Mouse (Mus musculus): ENCODE data around the gene Olfr455. TPM values are rescaled to one million over a fixed set of nuclear protein-coding genes. Genes with fewer than 3 reads are reported as not detected.

Olfr455 gene
- not detected for total RNA-seq (2021)

DNA sequence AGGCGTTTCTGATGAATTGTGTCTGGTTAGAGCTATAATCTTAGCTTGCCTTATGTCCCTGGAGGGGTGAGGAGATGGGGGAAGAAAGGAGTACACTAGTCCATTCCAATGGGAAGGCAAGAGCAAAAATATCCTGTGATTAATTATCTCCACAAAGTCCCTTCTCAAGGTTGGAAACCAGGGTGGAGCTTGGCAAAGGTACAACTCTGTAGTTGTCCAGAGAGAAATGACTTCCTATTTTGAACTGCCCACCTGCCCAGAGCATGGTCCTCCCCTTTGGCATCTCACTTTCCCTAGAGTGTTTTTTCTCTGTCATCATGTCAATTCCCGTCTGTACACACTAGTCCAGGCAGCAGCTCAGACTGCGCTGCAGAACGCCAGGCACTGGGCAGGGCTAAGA, at the start of gene Olfr455:
Gene Olfr455 (minus strand): TSS at position 127 of the 400 bp plus-strand sequence.
- intact Hi-C loops (cut with DNase I), result no loop called here
- no peak for DNase-seq

GRCm38 (mm10) chr6:42593138-42593882, 45.9 kb upstream of the Olfr455 start:
- no peak for DNase-seq
- intact Hi-C loops (cut with DNase I), result no loop called here

GRCm38 (mm10) chr6:42586569-42586968, 39.2 kb upstream of the Olfr455 start:
- DNase-seq, result no peak
- intact Hi-C loops (cut with DNase I), result no loop called here

DNA sequence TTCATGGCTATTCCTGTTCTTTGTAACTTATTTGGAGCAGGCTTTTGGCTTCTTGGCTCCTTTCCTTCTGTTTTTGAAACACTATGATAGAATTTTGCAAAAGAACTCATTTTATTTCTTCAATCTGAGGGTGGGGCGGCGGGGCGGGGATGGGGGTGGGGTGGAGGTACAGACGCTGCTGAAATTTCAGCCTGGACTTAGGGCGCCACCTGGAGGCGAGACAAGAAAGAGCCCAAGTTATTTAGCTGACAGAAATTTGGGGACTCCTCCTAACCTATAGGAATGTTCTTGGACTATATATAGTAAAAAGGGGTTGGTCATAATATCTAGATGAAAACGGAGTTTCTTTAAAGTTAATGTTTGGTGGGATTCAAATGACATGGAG, 36.1 kb upstream of the Olfr455 start:
- intact Hi-C loops (cut with DNase I), result loop anchor here (1.0 to 5.0 kb wide), 8 partner anchors 41 to 981 kb away; partner anchors contain the start of genes Fam131b and Zyx
- DNase-seq, result peak; percentile 68 to 79

- DNase-seq, result no peak
Observed at GRCm38 (mm10) chr6:42582741-42583487, 35.5 kb upstream of the Olfr455 start.

DNA sequence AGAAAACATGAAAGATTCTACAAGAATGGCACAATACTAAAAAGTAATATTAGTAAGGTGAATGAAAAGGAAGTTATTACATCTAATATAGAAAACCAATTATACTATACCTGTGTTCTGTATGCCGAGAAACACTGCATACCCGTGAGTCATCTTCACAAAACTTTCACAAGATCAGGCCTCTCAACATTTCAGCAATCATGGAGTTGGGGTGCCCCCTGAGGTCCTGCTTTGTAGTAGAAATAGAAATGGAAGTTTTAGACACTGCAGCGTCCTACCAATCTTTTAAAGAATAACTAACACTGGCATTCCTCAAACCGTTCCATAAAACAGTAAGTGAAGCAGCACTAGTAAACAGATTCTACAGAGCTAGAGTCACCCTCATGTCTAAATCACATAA, 31.3 kb upstream of the Olfr455 start:
- intact Hi-C loops (cut with DNase I), result no loop called here
- DNase-seq, result peak in 1 of 2 experiments; percentile 9

More at GRCm38 (mm10) chr6:42582741-42583487, 35.5 kb upstream of the Olfr455 start:
- intact Hi-C loops (cut with DNase I), result loop anchor here (1.0 to 5.0 kb wide), 8 partner anchors 41 to 981 kb away; partner anchors contain the start of genes Fam131b and Zyx

DNA sequence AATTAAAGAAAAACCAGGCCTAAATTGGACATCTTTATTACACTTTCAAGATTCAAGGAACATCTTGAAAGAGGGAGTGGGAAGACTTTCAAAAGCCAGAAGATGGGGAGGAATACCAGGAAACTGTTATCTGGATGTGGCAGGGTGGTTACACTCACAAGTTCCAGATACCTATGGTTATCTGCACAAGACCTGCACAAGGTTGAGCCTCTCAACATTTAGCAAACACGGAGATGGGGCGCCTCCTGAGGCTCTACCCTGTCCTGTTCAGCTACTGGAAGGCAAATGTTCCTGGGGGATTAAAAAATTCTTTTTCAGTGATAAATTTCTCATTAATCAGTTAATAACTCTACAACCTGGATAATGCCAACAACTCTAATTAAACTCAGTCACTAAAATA, 30.0 kb upstream of the Olfr455 start:
- intact Hi-C loops (cut with DNase I), result no loop called here

DNA sequence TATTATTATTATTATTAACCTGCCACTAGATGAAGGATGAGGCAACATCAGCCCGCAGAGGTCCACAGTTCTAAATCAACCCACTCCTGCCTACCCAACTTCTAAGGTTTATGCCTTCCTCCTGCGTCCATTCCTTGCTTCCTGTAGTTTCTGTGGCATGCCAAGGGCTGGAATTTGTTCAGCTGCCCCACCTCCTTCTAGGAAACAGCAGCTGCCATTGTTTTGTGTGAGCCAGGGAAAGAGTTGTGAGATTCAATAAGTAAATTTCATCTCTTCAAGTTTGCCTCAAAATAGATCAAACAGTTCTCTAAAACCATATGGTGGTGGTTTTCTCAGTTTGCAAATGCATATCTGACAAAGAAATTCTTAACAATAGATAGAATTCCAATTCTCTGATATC, 20.8 kb upstream of the Olfr455 start:
- intact Hi-C loops (cut with DNase I), result no loop called here
- DNase-seq, result no peak

More for the DNA sequence above, 30.0 kb upstream of the Olfr455 start:
- DNase-seq, result no peak

GRCm38 (mm10) chr6:42566076-42566598, 18.8 kb upstream of the Olfr455 start:
- intact Hi-C loops (cut with DNase I), result no loop called here
- DNase-seq, result no peak

DNA sequence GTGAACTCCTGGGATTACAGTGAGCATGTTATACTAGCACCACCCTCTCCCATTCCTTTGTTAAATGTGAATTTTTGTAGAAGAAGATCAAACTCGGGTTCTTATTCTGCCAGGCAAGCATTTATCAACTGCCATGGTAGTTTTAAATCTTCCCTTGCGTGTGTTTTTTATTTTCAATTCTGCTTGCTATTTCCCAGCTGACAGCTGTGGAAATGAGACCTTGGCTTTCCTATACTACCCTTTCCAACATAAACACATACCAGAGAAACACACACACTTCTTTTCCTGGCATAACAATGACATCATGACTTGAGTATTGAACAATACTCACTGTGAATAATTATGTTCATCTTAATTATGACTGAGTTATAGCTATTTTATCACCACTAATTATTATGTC, 14.9 kb upstream of the Olfr455 start:
- intact Hi-C loops (cut with DNase I), result no loop called here
- no peak for DNase-seq

- intact Hi-C loops (cut with DNase I), result no loop called here
- DNase-seq, result no peak
Observed at GRCm38 (mm10) chr6:42560885-42561284, 13.5 kb upstream of the Olfr455 start.

- intact Hi-C loops (cut with DNase I), result no loop called here
- DNase-seq, result no peak
Observed at GRCm38 (mm10) chr6:42558641-42559040, 11.3 kb upstream of the Olfr455 start.

DNA sequence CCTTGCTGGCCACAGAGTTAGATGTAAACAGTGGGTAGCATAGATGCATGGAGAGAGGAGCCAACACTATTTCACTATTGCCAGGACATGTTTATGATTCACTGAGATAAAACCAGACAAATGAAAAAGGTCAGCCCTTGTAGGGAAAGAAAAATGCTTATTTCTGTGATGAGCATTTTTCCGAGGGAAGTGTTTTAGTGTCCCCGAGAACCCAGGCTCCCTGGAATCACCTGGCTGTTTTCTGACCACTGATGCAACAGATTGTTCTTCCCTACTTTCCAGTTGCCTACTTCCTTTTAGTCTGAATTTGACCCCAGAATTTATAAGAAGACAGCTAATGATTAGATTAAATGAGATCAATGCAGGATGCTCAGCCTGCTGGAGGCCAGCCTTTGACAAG, 1.2 kb downstream of the Olfr455 start:
- no peak for DNase-seq
- intact Hi-C loops (cut with DNase I), result no loop called here

- peak; percentile 41 to 54 for DNase-seq
- intact Hi-C loops (cut with DNase I), result no loop called here
Observed at GRCm38 (mm10) chr6:42545451-42545885, 1.9 kb downstream of the Olfr455 start.

DNA sequence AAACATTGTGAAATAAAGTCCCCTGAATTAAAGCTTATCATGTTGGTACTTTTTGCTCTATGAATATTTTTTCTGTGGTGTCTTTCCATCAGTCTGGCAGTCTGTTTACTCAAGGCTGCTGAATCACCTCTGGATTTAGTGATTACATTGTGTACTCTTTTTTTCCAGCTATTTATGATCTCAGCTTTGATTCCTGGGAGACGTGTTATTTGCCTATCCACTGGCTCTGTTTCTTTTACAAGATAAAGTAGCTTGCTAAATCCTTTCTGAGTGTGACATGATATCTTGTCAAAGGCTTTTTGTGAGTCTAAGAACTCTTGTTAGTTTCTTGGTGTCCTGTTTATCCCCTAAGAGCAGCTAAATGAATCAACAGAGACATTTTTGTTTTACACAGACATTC, 2.5 kb downstream of the Olfr455 start:
- DNase-seq, result no peak
- intact Hi-C loops (cut with DNase I), result loop anchor here (5.0 kb wide), 1 partner anchor 37 kb away; no protein-coding TSS in a partner anchor

- peak; percentile 73 to 77 for DNase-seq
- intact Hi-C loops (cut with DNase I), result loop anchor here (5.0 kb wide), 1 partner anchor 40 kb away; no protein-coding TSS in a partner anchor
Observed at GRCm38 (mm10) chr6:42542036-42543031, 5.1 kb downstream of the Olfr455 start.

GRCm38 (mm10) chr6:42540681-42541080, 6.7 kb downstream of the Olfr455 start:
- no peak for DNase-seq
- intact Hi-C loops (cut with DNase I), result loop anchor here (5.0 kb wide), 1 partner anchor 42 kb away; no protein-coding TSS in a partner anchor

GRCm38 (mm10) chr6:42539711-42540110, 7.7 kb downstream of the Olfr455 start:
- no peak for DNase-seq
- intact Hi-C loops (cut with DNase I), result loop anchor here (5.0 kb wide), 1 partner anchor 43 kb away; no protein-coding TSS in a partner anchor

- no peak for DNase-seq
- intact Hi-C loops (cut with DNase I), result no loop called here
Observed at GRCm38 (mm10) chr6:42513461-42513860, 33.9 kb downstream of the Olfr455 start.

GRCm38 (mm10) chr6:42509311-42509710, 38.1 kb downstream of the Olfr455 start:
- intact Hi-C loops (cut with DNase I), result no loop called here
- no peak for DNase-seq

Data from heart, postnatal 10 days (tissue).